Mouse (Mus musculus): ENCODE data around the gene Figla. TPM values are rescaled to one million over a fixed set of nuclear protein-coding genes. Genes with fewer than 3 reads are reported as not detected.

Gene Figla
- polyA plus RNA-seq, 1 experiment from 2014 or later: not detected

DNA sequence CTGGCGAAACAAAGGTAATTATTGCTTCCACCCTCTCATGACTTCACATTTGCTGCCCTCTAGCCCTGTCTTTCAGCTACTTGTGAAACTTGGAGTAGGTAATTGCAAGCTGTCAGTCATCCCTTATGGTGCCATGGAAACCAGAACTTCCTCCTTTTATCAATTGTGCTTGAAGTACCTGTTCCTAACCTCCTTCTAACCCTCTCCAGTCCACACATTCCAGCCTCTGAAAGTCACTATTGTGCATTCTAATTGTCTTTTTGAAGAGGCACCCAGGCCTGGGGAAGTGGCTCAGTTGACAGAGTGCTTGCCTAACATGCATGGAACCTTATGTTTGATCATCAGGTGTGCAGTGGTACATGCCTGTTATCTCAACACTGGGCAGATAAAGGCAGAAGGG lies 17.7 kb downstream of the Figla start:
- no peaks in the 10 kb centered on the region for H3K9me3 ChIP-seq
- no peak overlapping the region for H3K27ac ChIP-seq
- H3K27me3 ChIP-seq (ENCODE audit: insufficient read depth, poor library complexity, severe bottlenecking): peaks cover 33% of the 10 kb centered on the region
- peaks cover 9% of the 10 kb centered on the region; the same call in 1 of the 2 replicates for H3K4me1 ChIP-seq
- H3K4me3 ChIP-seq: no peak overlapping the region
- 80% methylated on average over 1 of the region's 1 CpGs for WGBS
- no peak for DNase-seq (ENCODE audit: low spot score)
- no peaks in the 10 kb centered on the region for H3K36me3 ChIP-seq

DNA sequence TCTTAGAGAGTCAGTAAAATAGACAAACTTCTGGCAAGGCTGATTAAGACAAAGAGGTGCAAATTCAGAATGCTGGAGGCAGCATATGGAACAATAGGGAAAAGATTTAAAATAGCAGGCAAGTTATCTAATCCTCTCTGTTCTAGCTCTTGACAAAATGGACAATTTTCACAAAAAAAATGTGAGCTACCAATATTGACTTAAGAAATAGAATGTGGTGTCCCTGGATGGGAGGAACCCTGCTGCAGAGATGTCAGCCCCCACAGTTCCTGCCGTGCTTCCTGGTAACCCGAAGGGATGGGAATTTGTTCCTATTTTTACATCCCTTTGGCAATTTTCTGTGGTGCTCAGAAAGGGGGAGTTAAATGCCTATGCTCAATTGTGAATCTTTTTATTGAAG lies 22.9 kb downstream of the Figla start:
- Histone ChIP-seq H3K9me3 (no peaks in the 10 kb centered on the region), H3K27me3 (ENCODE audit: insufficient read depth, poor library complexity, severe bottlenecking) (no peaks in the 10 kb centered on the region), H3K4me3 (no peak overlapping the region), H3K36me3 (no peaks in the 10 kb centered on the region), H3K4me1 (no peaks in the 10 kb centered on the region), H3K27ac (no peak overlapping the region)
- 62% methylated on average over 2 of the region's 2 CpGs for WGBS
- DNase-seq (ENCODE audit: low spot score): no peak

DNA sequence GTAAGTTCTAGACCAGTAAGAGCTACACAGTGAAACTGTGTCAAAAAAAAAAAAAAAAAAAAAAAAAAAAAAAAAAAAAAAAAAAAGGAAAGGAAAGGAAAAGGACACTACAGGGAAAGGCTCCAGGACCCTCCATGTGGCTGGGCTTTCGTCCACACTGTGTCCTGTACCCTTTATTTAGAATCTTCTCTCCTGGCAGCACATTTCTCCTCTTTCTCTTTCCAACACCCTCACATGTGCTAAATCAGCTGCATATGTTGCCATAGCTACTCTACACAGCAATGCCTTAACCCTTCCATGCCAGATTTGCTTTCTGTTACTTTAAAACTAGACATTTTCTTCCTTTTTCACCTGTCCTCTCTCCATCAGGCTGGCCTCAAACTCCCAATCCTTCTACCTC lies 24.2 kb downstream of the Figla start:
- no peaks in the 10 kb centered on the region for H3K9me3 ChIP-seq
- no peak overlapping the region for H3K27ac ChIP-seq
- no peak overlapping the region for H3K4me3 ChIP-seq
- no peaks in the 10 kb centered on the region for H3K36me3 ChIP-seq
- no peak for DNase-seq (ENCODE audit: low spot score)
- 70% methylated on average over 1 of the region's 1 CpGs for WGBS
- H3K4me1 ChIP-seq: no peaks in the 10 kb centered on the region
- H3K27me3 ChIP-seq (ENCODE audit: insufficient read depth, poor library complexity, severe bottlenecking): peaks cover 1% of the 10 kb centered on the region; the same call in 1 of the 2 replicates

DNA sequence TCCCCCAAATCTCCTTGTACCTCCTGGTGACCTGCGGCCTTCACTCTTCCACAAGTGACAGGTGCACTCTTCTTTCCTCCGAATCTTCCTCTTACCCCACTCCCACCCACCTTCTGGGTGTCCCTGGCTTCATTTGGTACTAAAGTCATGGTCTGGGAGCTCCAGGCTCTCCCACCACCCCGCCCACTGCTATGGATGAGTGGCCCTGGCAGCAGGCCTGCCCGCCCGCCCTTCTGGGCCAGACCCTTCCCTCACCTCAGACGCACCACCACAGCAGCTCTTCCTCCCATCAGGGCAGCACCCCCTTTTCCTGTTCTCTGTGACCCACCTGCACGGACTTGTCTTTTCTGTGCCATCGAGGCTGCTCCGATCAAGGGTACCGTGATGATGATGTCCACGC lies 31.5 kb downstream of the Figla start:
- 87% methylated on average over 11 of the region's 11 CpGs for WGBS
- Histone ChIP-seq H3K27me3 (ENCODE audit: insufficient read depth, poor library complexity, severe bottlenecking) (peaks cover 6% of the 10 kb centered on the region; the same call in 1 of the 2 replicates), H3K4me3 (no peak overlapping the region), H3K4me1 (peaks cover 24% of the 10 kb centered on the region), H3K9me3 (no peaks in the 10 kb centered on the region), H3K36me3 (no peaks in the 10 kb centered on the region), H3K27ac (no peak overlapping the region)
- DNase-seq (ENCODE audit: low spot score): no peak

DNA sequence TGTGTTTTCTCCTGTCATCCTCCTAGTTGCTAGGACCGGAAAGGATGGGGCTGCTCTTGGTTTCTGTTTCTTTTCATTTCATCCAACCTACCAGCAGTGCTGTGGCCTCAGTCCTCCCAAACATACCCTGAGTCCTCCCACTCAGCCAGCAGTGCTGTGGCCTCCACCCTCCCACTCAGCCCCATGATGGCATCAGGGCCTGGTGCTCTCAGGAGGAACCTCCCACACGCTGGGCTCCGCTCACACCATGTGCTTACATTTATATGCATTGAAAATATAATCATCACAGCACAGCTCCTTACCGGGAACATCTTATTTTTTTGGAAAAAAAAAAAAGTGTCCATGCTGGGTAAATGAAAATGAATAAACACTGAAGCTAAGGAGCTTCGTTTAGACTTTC lies 32.5 kb downstream of the Figla start:
- H3K4me1 ChIP-seq: peaks cover 29% of the 10 kb centered on the region
- H3K27ac ChIP-seq: no peak overlapping the region
- no peak overlapping the region for H3K4me3 ChIP-seq
- peaks cover 6% of the 10 kb centered on the region; the same call in 1 of the 2 replicates for H3K27me3 ChIP-seq (ENCODE audit: insufficient read depth, poor library complexity, severe bottlenecking)
- no peaks in the 10 kb centered on the region for H3K9me3 ChIP-seq
- no peak for DNase-seq (ENCODE audit: low spot score)
- H3K36me3 ChIP-seq: no peaks in the 10 kb centered on the region
- 81% methylated on average over 5 of the region's 5 CpGs for WGBS

DNA sequence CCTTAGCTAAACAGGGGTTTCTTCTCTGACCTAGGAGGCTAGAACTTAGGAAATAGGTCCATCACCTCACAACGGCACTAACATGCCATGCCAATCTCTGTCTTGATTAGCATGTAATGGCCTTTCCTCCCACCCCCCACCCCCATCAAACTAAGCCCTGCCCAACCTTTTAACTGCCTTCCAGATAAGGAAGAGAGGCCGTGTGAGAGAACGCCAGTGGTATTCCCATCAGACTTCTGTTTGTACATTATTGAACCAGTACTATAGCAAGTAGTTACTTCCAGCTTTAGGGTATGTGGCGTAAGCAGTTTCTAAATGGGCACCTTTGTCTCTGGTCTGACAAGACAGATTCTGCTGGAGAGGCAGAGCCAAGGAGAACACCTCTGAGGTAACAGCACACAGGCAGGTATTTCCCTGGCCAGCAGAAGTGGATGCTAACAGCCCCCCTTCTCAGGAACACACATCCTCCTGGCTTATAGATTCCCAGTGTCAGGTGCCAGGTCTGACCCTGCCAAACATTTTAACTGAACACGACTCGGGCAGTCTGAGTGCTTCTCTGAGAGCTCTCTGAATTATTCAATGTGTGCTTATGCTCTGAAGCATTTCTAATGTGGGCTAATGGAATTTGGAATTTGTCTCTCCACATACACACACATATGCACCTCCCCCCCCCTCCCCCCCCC lies 34.8 kb downstream of the Figla start:
- Histone ChIP-seq H3K27me3 (ENCODE audit: insufficient read depth, poor library complexity, severe bottlenecking) (no peaks in the 10 kb centered on the region), H3K4me1 (peaks cover 36% of the 10 kb centered on the region), H3K9me3 (no peaks in the 10 kb centered on the region), H3K4me3 (no peak overlapping the region), H3K36me3 (no peaks in the 10 kb centered on the region), H3K27ac (no peak overlapping the region)
- WGBS: 40% methylated on average over 6 of the region's 6 CpGs
- no peak for DNase-seq (ENCODE audit: low spot score)

DNA sequence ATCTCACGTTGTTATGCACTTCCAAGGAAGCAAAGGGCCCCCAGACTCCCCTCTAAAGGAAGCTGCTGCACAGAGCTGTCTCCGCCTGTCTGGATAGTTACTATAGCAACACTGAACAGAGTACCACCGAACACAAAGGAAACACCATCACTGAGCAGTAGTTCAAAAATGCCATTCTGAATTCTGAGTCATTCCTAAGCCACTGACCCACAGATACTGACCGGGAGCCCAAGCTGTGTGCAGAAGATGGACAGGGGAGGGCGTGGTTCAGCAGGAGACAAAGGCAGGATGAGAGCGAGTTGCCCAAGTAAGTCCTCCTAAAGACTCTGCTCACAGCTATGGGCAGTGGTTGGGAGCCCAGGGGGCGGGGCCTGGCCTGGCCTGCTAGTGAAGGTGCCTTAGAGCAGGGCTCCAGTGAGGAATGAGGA lies 36.1 kb downstream of the Figla start:
- H3K27ac ChIP-seq: peak overlapping the region; percentile 36; the same call in 1 of the 2 replicates
- peak; percentile 84 for DNase-seq (ENCODE audit: low spot score)
- WGBS: 21% methylated on average over 7 of the region's 7 CpGs
- no peaks in the 10 kb centered on the region for H3K27me3 ChIP-seq (ENCODE audit: insufficient read depth, poor library complexity, severe bottlenecking)
- no peaks in the 10 kb centered on the region for H3K9me3 ChIP-seq
- no peaks in the 10 kb centered on the region for H3K36me3 ChIP-seq
- H3K4me1 ChIP-seq: peaks cover 36% of the 10 kb centered on the region
- no peak overlapping the region for H3K4me3 ChIP-seq

DNA sequence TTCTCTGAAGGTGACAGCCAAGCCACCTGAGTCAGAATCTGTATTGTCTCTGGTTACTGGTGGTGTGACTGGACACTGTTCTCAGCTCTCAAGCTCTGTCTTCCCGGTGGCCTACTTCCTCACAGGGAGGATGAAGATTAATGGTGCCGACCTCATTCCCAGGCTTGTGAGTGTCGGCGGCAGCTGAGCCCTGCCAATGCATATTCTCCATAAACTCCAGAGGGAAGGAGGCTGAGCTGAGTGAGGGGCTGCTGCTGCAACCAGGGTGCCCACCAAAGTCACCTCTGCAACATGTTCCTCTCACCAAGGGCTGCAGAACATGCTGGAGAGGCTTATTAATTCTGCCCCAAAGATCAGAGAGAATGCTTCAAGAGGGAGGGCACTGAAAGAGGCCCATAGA lies 36.6 kb downstream of the Figla start:
- Histone ChIP-seq H3K27me3 (ENCODE audit: insufficient read depth, poor library complexity, severe bottlenecking) (no peaks in the 10 kb centered on the region), H3K27ac (peak overlapping the region; percentile 18; the same call in 1 of the 2 replicates), H3K9me3 (no peaks in the 10 kb centered on the region), H3K4me3 (no peak overlapping the region), H3K4me1 (peaks cover 36% of the 10 kb centered on the region), H3K36me3 (no peaks in the 10 kb centered on the region)
- 46% methylated on average over 4 of the region's 4 CpGs for WGBS
- DNase-seq (ENCODE audit: low spot score): no peak

DNA sequence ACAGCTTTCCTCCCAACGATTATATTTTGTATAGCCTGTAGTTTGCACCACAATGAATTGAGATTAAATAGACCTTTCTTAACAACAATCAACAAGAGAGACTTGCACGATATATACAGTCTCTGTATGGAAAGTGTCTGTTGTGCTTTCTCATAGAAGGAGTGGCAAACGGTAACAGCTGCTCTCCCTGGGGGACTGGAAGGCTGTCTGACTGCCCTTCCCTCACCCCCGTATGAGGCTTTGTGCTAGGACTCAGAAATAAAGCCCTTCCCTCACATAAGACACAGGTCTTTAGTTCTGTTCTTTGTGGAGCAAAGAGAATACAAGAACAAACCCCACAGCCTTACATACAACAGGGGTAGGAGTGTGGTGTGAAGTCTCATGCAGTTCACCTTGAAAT lies 37.1 kb downstream of the Figla start:
- Histone ChIP-seq H3K9me3 (no peaks in the 10 kb centered on the region), H3K36me3 (no peaks in the 10 kb centered on the region), H3K27me3 (ENCODE audit: insufficient read depth, poor library complexity, severe bottlenecking) (no peaks in the 10 kb centered on the region), H3K4me1 (peaks cover 36% of the 10 kb centered on the region), H3K4me3 (no peak overlapping the region), H3K27ac (peak overlapping the region; percentile 45)
- WGBS: 47% methylated on average over 4 of the region's 4 CpGs
- DNase-seq (ENCODE audit: low spot score): no peak

DNA sequence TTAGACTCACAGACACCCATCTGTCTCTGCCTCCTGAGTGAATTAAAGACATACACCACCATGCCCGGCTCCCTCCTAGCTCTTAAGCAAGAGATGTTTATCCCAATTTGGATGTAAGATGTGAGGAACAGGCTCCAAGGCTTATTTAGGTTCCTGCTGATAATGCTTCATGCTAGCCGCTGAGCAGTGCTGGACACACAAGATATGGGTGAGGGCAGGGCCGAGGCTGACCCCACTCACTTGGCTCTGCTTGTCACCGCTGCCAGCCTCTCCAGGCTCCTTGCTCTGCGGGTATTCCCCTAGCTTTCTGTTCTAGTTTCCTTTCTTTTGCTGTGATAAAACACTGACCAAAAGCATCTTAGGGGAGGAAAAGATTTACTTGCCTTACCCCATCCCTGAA lies 37.6 kb downstream of the Figla start:
- H3K36me3 ChIP-seq: no peaks in the 10 kb centered on the region
- no peaks in the 10 kb centered on the region for H3K27me3 ChIP-seq (ENCODE audit: insufficient read depth, poor library complexity, severe bottlenecking)
- H3K9me3 ChIP-seq: no peaks in the 10 kb centered on the region
- peak; percentile 83 for DNase-seq (ENCODE audit: low spot score)
- WGBS: 31% methylated on average over 5 of the region's 5 CpGs
- peak overlapping the region; percentile 45 for H3K27ac ChIP-seq
- H3K4me1 ChIP-seq: peaks cover 36% of the 10 kb centered on the region
- no peak overlapping the region for H3K4me3 ChIP-seq

DNA sequence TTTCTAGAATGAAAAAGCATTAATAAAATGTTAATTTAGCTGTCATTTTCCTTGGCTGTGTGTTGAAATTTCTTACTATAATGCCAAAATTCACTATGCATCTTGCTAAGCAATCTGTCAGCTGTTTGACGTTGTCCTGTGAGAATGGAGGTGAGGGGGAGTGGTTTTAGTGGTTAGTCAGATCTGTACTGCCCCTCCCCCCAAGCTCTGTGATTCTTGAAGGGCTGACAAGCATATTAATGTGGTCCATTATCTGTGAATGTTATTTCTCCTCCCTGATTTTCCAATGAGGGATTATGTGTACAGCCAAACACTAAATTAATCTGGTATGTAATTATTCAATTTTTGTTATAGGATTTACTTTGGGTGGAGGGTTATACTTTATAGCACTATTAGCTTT lies 42.5 kb downstream of the Figla start:
- DNase-seq (ENCODE audit: low spot score): no peak
- H3K4me1 ChIP-seq: peaks cover 15% of the 10 kb centered on the region
- no peak overlapping the region for H3K27ac ChIP-seq
- H3K4me3 ChIP-seq: no peak overlapping the region
- H3K36me3 ChIP-seq: no peaks in the 10 kb centered on the region
- WGBS: 2% methylated on average over 1 of the region's 1 CpGs
- no peaks in the 10 kb centered on the region for H3K9me3 ChIP-seq
- H3K27me3 ChIP-seq (ENCODE audit: insufficient read depth, poor library complexity, severe bottlenecking): no peaks in the 10 kb centered on the region

DNA sequence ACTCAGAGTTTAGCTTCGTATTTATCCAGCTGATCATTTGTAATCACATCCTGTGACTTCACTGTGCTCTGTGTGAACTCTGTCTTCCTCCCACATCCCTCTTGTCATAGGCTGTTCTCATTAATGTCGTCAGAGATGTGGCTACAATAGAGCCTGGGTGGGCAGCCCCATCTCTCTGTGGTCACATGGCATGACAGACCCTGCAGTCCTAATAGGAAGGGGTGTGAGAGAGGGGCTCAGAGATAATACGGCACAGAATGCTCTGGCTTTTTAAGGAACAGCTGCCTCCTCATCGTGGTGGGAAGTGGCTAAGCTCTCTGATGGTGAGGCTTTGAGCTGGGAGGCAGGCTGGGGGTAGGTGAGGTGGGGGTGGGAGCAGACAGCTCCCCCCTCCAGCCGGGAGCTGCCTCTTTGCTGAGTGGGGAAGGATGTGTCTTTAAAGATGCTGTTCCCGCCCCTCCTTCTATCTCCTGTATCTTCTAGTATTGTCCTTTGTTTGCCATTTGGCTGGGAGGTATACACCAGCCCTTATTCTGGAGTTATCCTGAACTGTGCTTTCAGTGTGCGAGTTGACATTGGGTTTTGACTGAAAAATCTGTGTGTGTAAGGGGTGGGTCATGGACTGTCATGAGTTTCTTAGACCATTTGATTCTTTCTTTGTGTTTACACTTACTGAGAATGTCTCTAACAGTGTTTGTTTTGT lies 43.3 kb downstream of the Figla start:
- H3K36me3 ChIP-seq: no peaks in the 10 kb centered on the region
- WGBS: 42% methylated on average over 7 of the region's 7 CpGs
- no peak for DNase-seq (ENCODE audit: low spot score)
- peaks cover 7% of the 10 kb centered on the region; the same call in 1 of the 2 replicates for H3K4me1 ChIP-seq
- no peaks in the 10 kb centered on the region for H3K27me3 ChIP-seq (ENCODE audit: insufficient read depth, poor library complexity, severe bottlenecking)
- H3K9me3 ChIP-seq: no peaks in the 10 kb centered on the region
- H3K4me3 ChIP-seq: no peak overlapping the region
- no peak overlapping the region for H3K27ac ChIP-seq

DNA sequence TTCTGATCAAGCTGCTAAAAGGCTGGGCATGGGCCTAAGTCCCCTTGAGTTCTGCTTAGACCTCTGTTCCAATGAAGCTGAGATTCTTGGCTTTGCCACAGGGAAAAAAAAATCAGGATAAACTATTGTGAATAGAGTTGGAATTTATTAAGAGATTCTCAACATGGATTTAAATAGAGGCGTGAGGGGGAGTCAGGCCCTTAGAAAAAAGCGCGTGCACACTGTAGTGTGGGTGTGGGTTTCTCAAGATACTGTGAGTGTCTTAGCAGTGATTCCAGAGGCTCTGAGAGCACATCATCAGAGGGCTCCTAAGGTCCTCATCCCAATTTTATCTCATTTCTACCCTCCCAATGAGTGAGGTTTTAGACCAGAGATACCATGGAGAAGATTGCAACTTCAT lies 44.2 kb downstream of the Figla start:
- Histone ChIP-seq H3K36me3 (no peaks in the 10 kb centered on the region), H3K27ac (no peak overlapping the region), H3K4me1 (peaks cover 11% of the 10 kb centered on the region; the same call in 1 of the 2 replicates), H3K9me3 (no peaks in the 10 kb centered on the region), H3K27me3 (ENCODE audit: insufficient read depth, poor library complexity, severe bottlenecking) (no peaks in the 10 kb centered on the region), H3K4me3 (no peak overlapping the region)
- no peak for DNase-seq (ENCODE audit: low spot score)
- WGBS: 95% methylated on average over 3 of the region's 3 CpGs

All from heart, embryonic 10.5 days (tissue).